Mouse (Mus musculus) myocyte (in vitro differentiated cells): ENCODE measurements around the gene Atp1b4. TPM values are rescaled to one million over a fixed set of nuclear protein-coding genes. Genes with fewer than 3 reads are reported as not detected.
A peak's percentile ranks its signal among the peaks of the same experiment; 100 is the strongest.
"Not testable (repeated sequence)": the region's sequence is repeated elsewhere in the genome, so short reads cannot be mapped to it uniquely, and the experiment has no call there.

ENCODE experiments used
- H3K27me3 ChIP-seq: one replicate; pipeline ENCODE4 v1.6.1; 2011; ENCODE audit not compliant: control insufficient read depth, insufficient read depth, insufficient read length
- H3K36me3 ChIP-seq: one replicate; pipeline ENCODE4 v1.6.1; 2011; ENCODE audit not compliant: control insufficient read depth, insufficient read depth
- H3K4me2 ChIP-seq: one replicate; pipeline ENCODE4 v1.6.1; 2011; ENCODE audit warnings: low read depth, control low read depth
- H3K4me3 ChIP-seq: one replicate; pipeline ENCODE4 v1.5.1; 2011; ENCODE audit warnings: mild to moderate bottlenecking, control low read depth, moderate library complexity
- H3K79me2 ChIP-seq: one replicate; pipeline ENCODE4 v1.6.1; 2011; ENCODE audit not compliant: control insufficient read depth, insufficient read depth
- H3ac ChIP-seq: one replicate; pipeline ENCODE4 v1.6.1; 2011; ENCODE audit not compliant: control insufficient read depth, insufficient read length
- CEBPB ChIP-seq: IDR thresholded peaks from 2 replicates; pipeline ENCODE4 v1.6.1; 2011; ENCODE audit warnings: mild to moderate bottlenecking, moderate library complexity; ENCODE audit not compliant: poor library complexity, insufficient read depth, severe bottlenecking
- E2F4 ChIP-seq: IDR thresholded peaks from one replicate; pipeline ENCODE4 v1.6.1; 2011; ENCODE audit warnings: mild to moderate bottlenecking, control low read depth, moderate library complexity; ENCODE audit not compliant: insufficient read depth
- MAX ChIP-seq: IDR thresholded peaks from one replicate; pipeline ENCODE4 v1.6.1; 2011; ENCODE audit warnings: low read depth, mild to moderate bottlenecking, control low read depth
- MYOD1 ChIP-seq, 3 experiments: IDR thresholded peaks; one replicate each; pipeline ENCODE4 v1.6.1; 2011; ENCODE audit warnings: control low read depth in 2 of 3, low read depth in 2 of 3, mild to moderate bottlenecking in 2 of 3, moderate library complexity in 1 of 3; ENCODE audit not compliant: insufficient read length in 2 of 3, control insufficient read depth in 1 of 3
- MYOG ChIP-seq, 3 experiments: IDR thresholded peaks; one replicate each; pipeline ENCODE4 v1.6.1; 2011; ENCODE audit warnings: control low read depth in 2 of 3, low read depth in 2 of 3, mild to moderate bottlenecking in 2 of 3; ENCODE audit not compliant: insufficient read length in 2 of 3, control insufficient read depth in 1 of 3, insufficient read depth in 1 of 3
- POLR2A ChIP-seq: IDR thresholded peaks from one replicate; pipeline ENCODE4 v1.6.1; 2011; ENCODE audit warnings: low read depth, mild to moderate bottlenecking, control low read depth, moderate library complexity; ENCODE audit not compliant: insufficient read length
- POLR2AphosphoS2 ChIP-seq: IDR thresholded peaks from one replicate; pipeline ENCODE4 v1.6.1; 2011; ENCODE audit warnings: low read depth, control low read depth; ENCODE audit not compliant: insufficient read length
- REST ChIP-seq: IDR thresholded peaks from one replicate; pipeline ENCODE4 v1.6.1; 2011; ENCODE audit warnings: mild to moderate bottlenecking, control low read depth, moderate library complexity; ENCODE audit not compliant: insufficient read depth, insufficient read length
- SRF ChIP-seq: IDR thresholded peaks from one replicate; pipeline ENCODE4 v1.6.1; 2011; ENCODE audit warnings: low read depth; ENCODE audit not compliant: control insufficient read depth, insufficient read length
- TCF12 ChIP-seq: IDR thresholded peaks from one replicate; pipeline ENCODE4 v1.6.1; 2011; ENCODE audit warnings: mild to moderate bottlenecking, control low read depth; ENCODE audit not compliant: poor library complexity, insufficient read depth, severe bottlenecking
- TCF3 ChIP-seq: IDR thresholded peaks from one replicate; pipeline ENCODE4 v1.6.1; 2011; ENCODE audit warnings: low read depth, control low read depth; ENCODE audit not compliant: insufficient read length
- USF1 ChIP-seq: IDR thresholded peaks from one replicate; pipeline ENCODE4 v1.6.1; 2011; ENCODE audit warnings: low read depth, mild to moderate bottlenecking, control low read depth, moderate library complexity
- polyA plus RNA-seq: library from polyadenylated mRNA; unstranded; fragments of >200 nt; fragmentation: generic; extraction: Trizol; gene quantifications from one replicate; pipeline ENCODE4 v1.2.1, GENCODE M21; 2012; ENCODE audit warnings: missing spikeins

The Atp1b4 gene
- polyA plus RNA-seq, 1 experiment: not detected

DNA sequence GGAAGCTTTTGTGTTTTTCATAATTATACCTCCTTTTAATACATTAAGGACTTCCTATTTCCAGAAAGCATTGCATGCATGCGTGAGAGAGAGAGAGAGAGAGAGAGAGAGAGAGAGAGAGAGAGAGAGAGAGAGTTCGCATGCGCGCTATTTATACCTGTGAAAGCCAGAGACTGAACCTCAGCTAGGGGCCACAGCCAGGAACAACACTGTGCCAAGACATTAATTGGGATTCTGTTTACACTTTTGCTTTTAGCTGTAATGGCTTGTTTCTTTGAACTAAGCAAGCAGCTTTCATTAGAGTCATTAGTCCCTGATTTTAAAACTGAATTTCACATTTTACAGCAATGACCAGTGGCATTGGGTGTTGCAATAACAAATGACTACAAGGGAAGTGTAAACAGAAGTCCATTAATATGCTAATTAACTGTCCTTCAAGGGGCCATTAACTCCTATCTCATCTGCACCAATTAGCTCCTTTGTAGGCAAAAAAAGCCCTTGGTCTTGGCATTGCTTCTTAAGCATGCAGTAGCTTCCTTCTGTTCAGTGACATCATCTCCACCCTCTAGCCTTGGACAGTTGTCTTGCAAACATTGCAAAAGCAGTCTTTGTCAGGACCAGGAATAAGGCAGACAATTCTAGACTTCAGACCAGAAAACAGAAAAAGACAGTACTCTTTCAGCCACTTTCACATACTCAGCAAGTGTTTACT, 14.9 kb downstream of the Atp1b4 start:
- no peak overlapping the region for H3K4me2 ChIP-seq
- no peak overlapping the region for H3K4me3 ChIP-seq
- TF ChIP-seq POLR2A (no peak), REST (no peak), SRF (no peak), MYOG (IDR thresholded peaks at IDR 0.05; ENCODE audit: control insufficient read depth in 1 of 3, insufficient read depth in 1 of 3, insufficient read length in 2 of 3, low read depth in 2 of 3) (no peak), POLR2AphosphoS2 (no peak), MYOD1 (IDR thresholded peaks at IDR 0.05; ENCODE audit: control insufficient read depth in 1 of 3, insufficient read length in 2 of 3, low read depth in 2 of 3) (no peak), MAX (no peak), USF1 (no peak), E2F4 (no peak), TCF12 (no peak)
- H3K79me2 ChIP-seq: no peaks in the 10 kb centered on the region
- no peaks in the 10 kb centered on the region for H3K27me3 ChIP-seq
- no peak overlapping the region for H3ac ChIP-seq
- no peaks in the 10 kb centered on the region for H3K36me3 ChIP-seq

DNA sequence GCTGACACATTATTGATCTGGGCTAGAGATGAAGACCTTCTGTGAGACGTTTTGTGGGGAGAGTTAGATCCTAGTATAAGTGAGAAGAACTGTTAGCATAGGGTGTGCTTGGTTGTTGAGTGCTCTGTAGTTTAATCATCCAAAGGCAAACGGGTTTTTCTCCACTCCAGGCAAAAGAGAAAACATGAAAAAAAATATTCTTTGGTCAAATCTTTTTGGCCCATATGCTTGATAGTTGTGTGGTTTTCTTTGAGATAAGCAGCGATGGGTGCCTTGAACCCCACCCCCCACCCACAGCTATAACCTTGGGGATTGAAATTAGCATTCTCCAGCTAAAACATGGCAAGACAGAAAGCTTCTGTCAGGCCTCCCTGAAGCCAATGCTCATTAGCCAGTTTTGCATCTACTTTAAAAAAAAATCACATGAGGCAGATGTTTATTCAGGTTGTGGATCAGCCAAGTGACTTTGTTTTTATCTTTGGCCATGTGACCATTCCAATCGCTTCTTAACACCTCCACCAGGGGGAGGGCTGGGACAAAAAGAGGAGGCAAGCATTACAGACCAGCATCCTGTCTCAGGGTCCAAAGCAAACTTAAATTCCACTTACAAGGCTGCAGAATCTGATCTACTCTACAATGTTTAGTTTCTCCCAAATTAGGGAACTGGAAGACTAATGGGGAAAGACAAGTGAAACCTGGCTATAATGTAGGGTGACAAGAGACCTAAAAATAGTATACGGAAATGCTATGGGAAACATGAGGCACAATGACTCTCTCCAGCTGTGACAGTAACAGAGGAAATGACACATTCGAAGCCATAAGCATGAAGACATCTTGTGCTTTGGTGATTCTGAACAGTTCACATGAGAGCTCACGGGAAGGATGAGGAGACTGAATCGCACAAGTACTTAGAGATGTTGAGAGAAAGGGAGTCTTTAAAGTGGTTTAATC, 18.6 kb downstream of the Atp1b4 start:
- Histone ChIP-seq H3K79me2 (no peaks in the 10 kb centered on the region), H3K4me2 (no peak overlapping the region)
- TF ChIP-seq USF1: peak; percentile 74
- no peak for TF ChIP-seq CEBPB

DNA sequence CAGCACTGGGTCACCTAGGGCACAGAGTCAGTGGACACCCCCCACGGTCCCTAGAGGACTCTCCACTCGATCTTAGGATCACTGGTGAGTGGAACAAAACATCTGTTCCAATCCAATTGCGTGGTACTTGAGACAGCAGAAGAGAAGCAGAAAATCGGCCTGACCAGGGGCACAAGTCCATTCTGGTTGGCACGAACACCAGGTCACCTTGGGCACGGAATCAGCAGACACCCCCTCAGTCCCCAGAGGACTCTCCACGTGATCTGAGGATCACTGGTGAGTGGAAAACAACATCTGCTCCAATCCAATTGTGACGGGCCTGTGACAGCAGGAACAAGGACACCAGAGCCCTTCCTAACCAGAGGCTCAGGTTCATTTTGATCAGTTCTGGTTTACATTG, 46.0 kb downstream of the Atp1b4 start:
- no peak overlapping the region for H3K4me3 ChIP-seq
- no peak overlapping the region for H3K4me2 ChIP-seq
- H3K36me3 ChIP-seq: no peaks in the 10 kb centered on the region
- no peaks in the 10 kb centered on the region for H3K79me2 ChIP-seq
- no peak for TF ChIP-seq POLR2AphosphoS2
- TF ChIP-seq TCF12: no peak
- no peak for TF ChIP-seq MAX
- TF ChIP-seq CEBPB: no peak
- TF ChIP-seq TCF3: no peak
- TF ChIP-seq E2F4: no peak
- TF ChIP-seq USF1: no peak
- TF ChIP-seq SRF: no peak
- no peak for TF ChIP-seq REST
- no peak for TF ChIP-seq POLR2A
- no peak for TF ChIP-seq MYOG (IDR thresholded peaks at IDR 0.05; ENCODE audit: control insufficient read depth in 1 of 3, insufficient read depth in 1 of 3, insufficient read length in 2 of 3, low read depth in 2 of 3)
- no peak for TF ChIP-seq MYOD1 (IDR thresholded peaks at IDR 0.05; ENCODE audit: control insufficient read depth in 1 of 3, insufficient read length in 2 of 3, low read depth in 2 of 3)
- H3K27me3 ChIP-seq: no peaks in the 10 kb centered on the region
- H3ac ChIP-seq: no peak overlapping the region

More for the DNA sequence above, 18.6 kb downstream of the Atp1b4 start:
- no peak overlapping the region for H3ac ChIP-seq
- H3K27me3 ChIP-seq: no peaks in the 10 kb centered on the region
- no peak overlapping the region for H3K4me3 ChIP-seq
- no peaks in the 10 kb centered on the region for H3K36me3 ChIP-seq

DNA sequence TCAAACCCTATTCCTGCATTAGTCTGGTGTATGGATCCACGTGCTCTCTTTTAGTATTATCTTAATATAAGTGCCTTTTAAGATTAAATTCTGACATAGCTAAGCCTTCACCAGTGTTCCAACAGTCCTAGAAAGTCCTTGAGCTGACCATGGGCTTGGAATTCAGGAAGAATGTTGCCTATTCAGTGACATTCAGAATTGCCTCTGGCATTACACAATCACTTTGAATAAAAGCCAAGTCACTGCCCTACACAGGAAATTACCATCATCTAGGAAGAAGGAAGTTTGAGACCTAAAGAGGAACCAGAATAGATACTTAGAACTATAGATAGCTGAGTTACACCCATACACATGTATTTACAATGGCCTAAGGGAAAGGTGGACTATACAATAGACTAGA, 48.6 kb downstream of the Atp1b4 start:
- H3K36me3 ChIP-seq, H3K4me2 ChIP-seq, H3K27me3 ChIP-seq, H3K79me2 ChIP-seq, H3K4me3 ChIP-seq, H3ac ChIP-seq: not testable (repeated sequence)

DNA sequence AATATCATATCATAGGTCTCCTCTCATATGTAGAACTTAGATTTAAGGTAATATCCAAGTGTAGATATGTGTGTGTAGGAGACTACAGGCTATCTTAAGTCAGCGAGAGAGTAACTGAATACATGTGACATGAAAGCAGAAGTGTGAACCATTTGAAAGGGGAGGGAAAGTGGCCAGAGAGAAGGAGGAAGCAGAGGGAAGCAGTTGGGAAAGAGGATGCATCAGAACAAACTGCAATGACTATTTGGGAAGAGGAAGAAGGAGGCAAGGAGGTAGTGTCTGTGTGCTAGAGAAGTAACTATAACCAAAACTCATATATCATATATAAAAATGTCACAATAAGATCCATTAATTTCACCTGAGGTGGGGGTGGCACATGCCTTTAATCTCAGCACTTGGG, 57.2 kb downstream of the Atp1b4 start:
- not testable (repeated sequence) for H3K79me2 ChIP-seq, H3K4me2 ChIP-seq, H3ac ChIP-seq, H3K4me3 ChIP-seq, H3K36me3 ChIP-seq, H3K27me3 ChIP-seq

Other genes starting within 250 kb of the Atp1b4 start
- 0.19 TPM for gene Rhox10, start 249.7 kb upstream of the Atp1b4 start, polyA plus RNA-seq
- gene Rhox11, start 231.0 kb upstream of the Atp1b4 start, polyA plus RNA-seq: not detected
- gene Rhox12, start 205.3 kb upstream of the Atp1b4 start, polyA plus RNA-seq: not detected
- not detected for gene Rhox13, start 195.0 kb upstream of the Atp1b4 start, polyA plus RNA-seq
- gene Zbtb33, start 126.4 kb upstream of the Atp1b4 start, polyA plus RNA-seq: 2.4 TPM
- 0.06 TPM for gene Tmem255a, start 63.7 kb upstream of the Atp1b4 start, polyA plus RNA-seq
- 74.5 TPM for gene Lamp2, start 140.3 kb downstream of the Atp1b4 start, polyA plus RNA-seq